Mouse (Mus musculus) lung, postnatal 0 days (tissue): Measurements from ENCODE around the gene Add2. TPM values are rescaled to one million over a fixed set of nuclear protein-coding genes. Genes with fewer than 3 reads are reported as not detected.

Source experiments
- ATAC-seq: fragments of 200-750 bp; cut with Nextera tagmentation; 2 replicates; pipeline ENCODE4 v1.8.0; 2017; ENCODE audit warnings: moderate library complexity
- DNase-seq: peaks from one replicate; pipeline ENCODE4 v3.0.0-alpha.2; 2016; ENCODE audit warnings: low spot score
- H3K27ac ChIP-seq: fragments of 300-500 bp; sonication (generic); 2 replicates; pipeline ENCODE4 v1.5.1; 2014; ENCODE audit warnings: antibody characterized with exemption, mild to moderate bottlenecking, low read length, mixed read lengths
- H3K27me3 ChIP-seq: fragments of 300-500 bp; sonication (generic); replicated peaks from 2 replicates; pipeline ENCODE4 v1.6.1; 2014; ENCODE audit warnings: low read length, mixed read lengths; ENCODE audit not compliant: insufficient read depth
- H3K36me3 ChIP-seq: fragments of 300-500 bp; sonication (generic); 2 replicates; pipeline ENCODE4 v1.6.1; 2014; ENCODE audit warnings: low read length, mixed read lengths; ENCODE audit not compliant: insufficient read depth
- H3K4me1 ChIP-seq: fragments of 300-500 bp; sonication (generic); 2 replicates; pipeline ENCODE4 v1.6.1; 2014; ENCODE audit warnings: antibody characterized with exemption, low read depth, low read length, mixed read lengths; ENCODE audit not compliant: insufficient read depth
- H3K4me2 ChIP-seq: fragments of 300-500 bp; sonication (generic); replicated peaks from 2 replicates; pipeline ENCODE4 v1.6.1; 2014; ENCODE audit warnings: low read depth, mild to moderate bottlenecking, low read length, moderate library complexity, mixed read lengths
- H3K4me3 ChIP-seq: fragments of 300-500 bp; sonication (generic); 2 replicates; pipeline ENCODE4 v1.5.1; 2014; ENCODE audit warnings: low read depth, low read length
- H3K9ac ChIP-seq: fragments of 300-500 bp; sonication (generic); replicated peaks from 2 replicates; pipeline ENCODE4 v1.6.1; 2014; ENCODE audit warnings: low read depth, mild to moderate bottlenecking
- H3K9me3 ChIP-seq: fragments of 300-500 bp; sonication (generic); 2 replicates; pipeline ENCODE4 v1.6.1; 2016; ENCODE audit warnings: low read length, mixed read lengths
- CTCF ChIP-seq: IDR thresholded peaks from 2 replicates; pipeline ENCODE4 v1.5.1; 2016; ENCODE audit warnings: antibody characterized with exemption, mild to moderate bottlenecking
- EP300 ChIP-seq: IDR thresholded peaks from 2 replicates; pipeline ENCODE4 v1.6.1; 2016; ENCODE audit warnings: antibody characterized with exemption, mild to moderate bottlenecking, control low read depth
- WGBS: fragments of 180-500 bp; shearing (Covaris S2); extraction: QIAGEN DNeasy Blood & Tissue Kit; methylation state at CpG from one replicate; pipeline ENCODE4 v1.1.7; 2014; 5-methylcytosine and 5-hydroxymethylcytosine counted together
- polyA plus RNA-seq: library from polyadenylated mRNA; unstranded; fragments of >200 nt; fragmentation: Nextera tagmentation; extraction: Ambion mirVana; gene quantifications from 2 replicates; pipeline ENCODE4 v1.2.1, GENCODE M21; 2015

Gene Add2
- polyA plus RNA-seq, 1 experiment from 2014 or later, result 0.84 TPM

GRCm38 (mm10) chr6:86020948-86021347 lies 7.5 kb upstream of the Add2 start:
- no peak overlapping the region for H3K9ac ChIP-seq
- H3K27ac ChIP-seq, result no peak overlapping the region
- TF ChIP-seq CTCF (peak; percentile 79), EP300 (no peak)
- ATAC-seq (no peak), DNase-seq (peak; percentile 42)
- H3K36me3 ChIP-seq, result no peaks in the 10 kb centered on the region
- no peaks in the 10 kb centered on the region for H3K4me1 ChIP-seq
- no peak overlapping the region for H3K4me3 ChIP-seq
- H3K27me3 ChIP-seq, result no peaks in the 10 kb centered on the region
- no peak overlapping the region for H3K4me2 ChIP-seq
- no peaks in the 10 kb centered on the region for H3K9me3 ChIP-seq
- 44% methylated on average over 3 of the region's 3 CpGs for WGBS

DNA sequence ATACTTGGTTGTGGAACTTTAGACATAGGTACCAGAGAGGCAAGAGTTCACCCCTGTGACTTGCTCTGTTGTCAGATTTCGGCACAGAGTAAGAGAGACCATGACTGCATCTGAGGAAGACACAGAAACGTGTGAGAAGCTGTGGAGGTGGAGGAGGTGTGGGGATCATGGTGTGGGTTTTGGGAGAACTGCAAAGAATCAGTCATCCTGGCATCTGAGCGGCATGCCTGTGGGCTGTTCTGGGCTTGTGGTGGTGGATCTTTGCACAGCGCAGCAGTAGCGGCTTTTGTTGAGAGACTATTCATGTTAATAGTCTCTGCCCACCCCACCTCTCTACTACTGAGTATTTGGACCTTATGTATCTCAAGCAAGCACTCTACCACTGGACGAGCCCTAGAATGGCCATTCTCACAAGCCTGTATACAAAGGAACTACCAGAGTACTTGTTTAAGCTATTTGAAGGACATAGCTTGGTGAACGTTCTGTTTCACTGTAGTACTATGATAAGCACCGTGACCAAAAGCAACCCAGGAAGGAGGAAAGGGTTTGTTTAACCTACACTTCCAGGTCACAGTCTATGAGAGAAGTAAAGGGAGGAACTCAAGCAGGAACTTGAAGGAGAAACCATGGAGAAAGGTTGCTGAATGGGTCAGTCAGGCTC lies 1.7 kb upstream of the Add2 start:
- TF ChIP-seq EP300 (no peak), CTCF (no peak)
- DNase-seq (peak; percentile 59), ATAC-seq (peak; percentile 80)
- Histone ChIP-seq H3K27ac (no peak overlapping the region), H3K9ac (no peak overlapping the region), H3K4me3 (no peak overlapping the region), H3K4me2 (no peak overlapping the region), H3K36me3 (no peaks in the 10 kb centered on the region), H3K4me1 (0 out of 2 replicates have a peak, but pooled peaks cover 6% of the 10 kb centered on the region), H3K9me3 (no peaks in the 10 kb centered on the region), H3K27me3 (0 out of 2 replicates have a peak, but pooled peaks cover 13% of the 10 kb centered on the region)
- 53% methylated on average over 8 of the region's 8 CpGs for WGBS

GRCm38 (mm10) chr6:86028150-86028549 lies 331 bp upstream of the Add2 start:
- no peak overlapping the region for H3K27ac ChIP-seq
- H3K4me3 ChIP-seq, result no peak overlapping the region; the same call in 1 of the 2 replicates
- 71% methylated on average over 2 of the region's 2 CpGs for WGBS
- ATAC-seq (no peak), DNase-seq (no peak)
- H3K27me3 ChIP-seq, result 0 out of 2 replicates have a peak, but pooled peaks cover 13% of the 10 kb centered on the region
- 0 out of 2 replicates have a peak, but pooled peaks cover 6% of the 10 kb centered on the region for H3K4me1 ChIP-seq
- H3K9me3 ChIP-seq, result no peaks in the 10 kb centered on the region
- H3K9ac ChIP-seq, result no peak overlapping the region
- no peaks in the 10 kb centered on the region for H3K36me3 ChIP-seq
- TF ChIP-seq EP300 (no peak), CTCF (no peak)
- peak overlapping the region; percentile 68 for H3K4me2 ChIP-seq

- TF ChIP-seq CTCF (no peak), EP300 (no peak)
- Histone ChIP-seq H3K4me1 (0 out of 2 replicates have a peak, but pooled peaks cover 6% of the 10 kb centered on the region), H3K36me3 (no peaks in the 10 kb centered on the region), H3K4me2 (peak overlapping the region; percentile 68), H3K27me3 (0 out of 2 replicates have a peak, but pooled peaks cover 13% of the 10 kb centered on the region), H3K9me3 (no peaks in the 10 kb centered on the region), H3K4me3 (peak overlapping the region; percentile 31), H3K9ac (no peak overlapping the region), H3K27ac (no peak overlapping the region)
- DNase-seq (no peak), ATAC-seq (no peak)
- 16% methylated on average over 4 of the region's 6 CpGs for WGBS
Observed at GRCm38 (mm10) chr6:86029323-86029713, 837 bp downstream of the Add2 start.

GRCm38 (mm10) chr6:86031527-86031926 lies 3.0 kb downstream of the Add2 start:
- Histone ChIP-seq H3K9ac (no peak overlapping the region), H3K4me3 (no peak overlapping the region), H3K27me3 (0 out of 2 replicates have a peak, but pooled peaks cover 13% of the 10 kb centered on the region), H3K27ac (no peak overlapping the region), H3K4me1 (0 out of 2 replicates have a peak, but pooled peaks cover 6% of the 10 kb centered on the region), H3K4me2 (no peak overlapping the region), H3K36me3 (no peaks in the 10 kb centered on the region), H3K9me3 (no peaks in the 10 kb centered on the region)
- WGBS, result 65% methylated on average over 2 of the region's 2 CpGs
- DNase-seq (peak; percentile 6), ATAC-seq (no peak)
- TF ChIP-seq EP300 (no peak), CTCF (no peak)

DNA sequence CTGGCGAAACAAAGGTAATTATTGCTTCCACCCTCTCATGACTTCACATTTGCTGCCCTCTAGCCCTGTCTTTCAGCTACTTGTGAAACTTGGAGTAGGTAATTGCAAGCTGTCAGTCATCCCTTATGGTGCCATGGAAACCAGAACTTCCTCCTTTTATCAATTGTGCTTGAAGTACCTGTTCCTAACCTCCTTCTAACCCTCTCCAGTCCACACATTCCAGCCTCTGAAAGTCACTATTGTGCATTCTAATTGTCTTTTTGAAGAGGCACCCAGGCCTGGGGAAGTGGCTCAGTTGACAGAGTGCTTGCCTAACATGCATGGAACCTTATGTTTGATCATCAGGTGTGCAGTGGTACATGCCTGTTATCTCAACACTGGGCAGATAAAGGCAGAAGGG lies 5.2 kb downstream of the Add2 start:
- TF ChIP-seq EP300 (no peak), CTCF (no peak)
- Histone ChIP-seq H3K4me1 (0 out of 2 replicates have a peak, but pooled peaks cover 4% of the 10 kb centered on the region), H3K9ac (no peak overlapping the region), H3K36me3 (no peaks in the 10 kb centered on the region), H3K9me3 (no peaks in the 10 kb centered on the region), H3K4me2 (no peak overlapping the region), H3K27ac (no peak overlapping the region), H3K4me3 (no peak overlapping the region), H3K27me3 (0 out of 2 replicates have a peak, but pooled peaks cover 7% of the 10 kb centered on the region)
- DNase-seq (peak; percentile 62), ATAC-seq (peak; percentile 54)
- WGBS, result 58% methylated on average over 1 of the region's 1 CpGs
